Mouse (Mus musculus) cerebellum, adult 9-10 months (tissue): ENCODE measurements around the gene Map3k10.

ENCODE experiments used
- DNase-seq: peaks from one replicate; pipeline ENCODE4 v3.0.0; 2022

The Map3k10 gene

GRCm38 (mm10) chr7:27674522-27675221 lies at the start of gene Map3k10:
TSS of gene Map3k10 (minus strand) at chr7:27674598.
- peak; percentile 95 for DNase-seq

GRCm38 (mm10) chr7:27721951-27722350 lies 47.6 kb upstream of the Map3k10 start:
- DNase-seq = no peak

GRCm38 (mm10) chr7:27710402-27710801 lies 36.0 kb upstream of the Map3k10 start:
- no peak for DNase-seq

- DNase-seq = no peak
These were observed 22.3 kb upstream of the Map3k10 start for GRCm38 (mm10) chr7:27696711-27697110.

GRCm38 (mm10) chr7:27691076-27691475 lies 16.7 kb upstream of the Map3k10 start:
- DNase-seq = peak; percentile 62

- peak; percentile 98 for DNase-seq
These were observed 14.6 kb upstream of the Map3k10 start, which contains the start of gene Zfp607b for GRCm38 (mm10) chr7:27688815-27689612. TSS of gene Zfp607b (plus strand) at chr7:27689340.

- DNase-seq = peak; percentile 46
These were observed 13.9 kb upstream of the Map3k10 start for GRCm38 (mm10) chr7:27688246-27688788.

- peak; percentile 50 for DNase-seq
These were observed 13.4 kb upstream of the Map3k10 start for GRCm38 (mm10) chr7:27687836-27688235.

GRCm38 (mm10) chr7:27687043-27687442 lies 12.6 kb upstream of the Map3k10 start:
- no peak for DNase-seq

GRCm38 (mm10) chr7:27685681-27686080 lies 11.3 kb upstream of the Map3k10 start:
- DNase-seq = peak; percentile 80

GRCm38 (mm10) chr7:27685220-27685619 lies 10.8 kb upstream of the Map3k10 start:
- peak; percentile 39 for DNase-seq

GRCm38 (mm10) chr7:27683218-27683617 lies 8.8 kb upstream of the Map3k10 start:
- DNase-seq = peak; percentile 4

GRCm38 (mm10) chr7:27675222-27675612 lies 819 bp upstream of the Map3k10 start:
- DNase-seq = no peak

- no peak for DNase-seq
These were observed 240 bp downstream of the Map3k10 start for GRCm38 (mm10) chr7:27674195-27674521.

- DNase-seq = no peak
These were observed 745 bp downstream of the Map3k10 start for GRCm38 (mm10) chr7:27673575-27674131.

GRCm38 (mm10) chr7:27673064-27673574 lies 1.3 kb downstream of the Map3k10 start:
- DNase-seq = peak; percentile 71

- no peak for DNase-seq
These were observed 12.4 kb downstream of the Map3k10 start for GRCm38 (mm10) chr7:27662038-27662437.

- no peak for DNase-seq
These were observed 15.4 kb downstream of the Map3k10 start for GRCm38 (mm10) chr7:27658712-27659663.

GRCm38 (mm10) chr7:27657824-27658395 lies 16.5 kb downstream of the Map3k10 start:
- no peak for DNase-seq

- no peak for DNase-seq
These were observed 17.8 kb downstream of the Map3k10 start for GRCm38 (mm10) chr7:27656600-27656999.

GRCm38 (mm10) chr7:27655545-27655944 lies 18.9 kb downstream of the Map3k10 start:
- DNase-seq = no peak
